Mouse (Mus musculus) ovary, postnatal 10 days (tissue): ENCODE results near the gene Mospd3.

Experiments
- DNase-seq: peaks from one replicate; pipeline ENCODE4 v3.0.0; 2022; ENCODE audit warnings: low spot score

The Mospd3 gene

DNA sequence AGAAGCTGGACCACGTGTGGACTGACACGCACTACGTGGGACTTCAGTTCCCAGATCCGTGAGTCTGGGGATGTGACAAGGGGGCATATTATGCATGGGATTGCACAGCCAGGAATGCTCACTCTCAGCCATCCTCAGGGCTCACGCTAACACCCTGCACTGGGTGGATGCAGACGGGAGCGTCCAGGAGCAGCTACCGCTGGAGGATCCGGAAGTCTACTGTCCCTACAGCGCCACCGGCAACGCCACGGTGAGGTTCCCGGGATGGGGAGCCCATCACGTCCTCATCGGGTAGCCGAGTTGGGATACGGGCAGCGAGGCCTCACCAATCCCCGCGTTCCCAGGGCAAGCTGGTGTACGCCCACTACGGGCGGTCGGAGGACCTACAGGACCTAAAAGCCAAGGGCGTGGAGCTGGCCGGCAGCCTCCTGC lies 26.4 kb downstream of the Mospd3 start:
- DNase-seq: no peak

GRCm38 (mm10) chr5:137570691-137571586 lies 29.9 kb downstream of the Mospd3 start:
- no peak for DNase-seq

DNA sequence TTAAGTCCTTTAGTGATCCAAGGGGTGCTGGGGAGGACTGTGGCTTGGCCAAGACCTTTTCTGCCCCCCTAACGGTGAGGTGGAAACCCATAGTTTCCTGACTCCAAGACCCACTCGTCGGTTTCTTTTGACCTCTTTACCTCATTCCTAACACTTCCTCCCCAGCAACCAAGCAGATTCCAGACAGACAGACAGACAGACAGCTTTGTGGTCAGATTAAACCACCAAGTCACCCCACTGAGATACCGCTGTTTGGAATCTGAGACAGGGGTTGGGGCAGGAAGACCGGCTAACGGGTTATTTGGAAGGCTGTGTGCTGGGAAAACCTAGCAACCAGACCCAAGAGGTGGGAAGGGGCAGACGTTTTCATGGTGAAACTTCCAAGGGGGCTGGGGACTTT lies 30.7 kb downstream of the Mospd3 start:
- DNase-seq: no peak

DNA sequence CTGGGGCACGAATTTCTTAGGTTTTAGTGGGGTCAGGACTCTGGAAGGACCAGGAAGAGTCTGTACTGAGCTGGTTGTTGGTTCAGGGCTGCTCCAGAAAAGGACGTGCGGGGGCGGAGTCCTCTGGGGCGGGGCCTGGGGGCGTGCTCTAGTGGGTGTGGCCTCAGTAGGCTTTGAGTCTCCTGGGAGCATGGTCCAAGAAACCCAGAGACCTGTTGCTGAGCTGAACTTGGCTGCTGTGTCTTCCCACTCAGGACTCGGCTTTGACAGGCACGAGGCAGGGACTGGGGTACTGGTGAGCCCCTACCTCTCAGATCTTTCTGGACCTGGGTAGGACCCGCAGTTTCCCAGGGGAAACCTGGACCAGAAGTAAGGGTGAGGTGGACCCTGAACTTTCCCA lies 31.2 kb downstream of the Mospd3 start, which contains the start of gene Tfr2:
Gene Tfr2, plus strand, starts transcription at position 176 of the 400 bp plus-strand sequence.
- no peak for DNase-seq

DNA sequence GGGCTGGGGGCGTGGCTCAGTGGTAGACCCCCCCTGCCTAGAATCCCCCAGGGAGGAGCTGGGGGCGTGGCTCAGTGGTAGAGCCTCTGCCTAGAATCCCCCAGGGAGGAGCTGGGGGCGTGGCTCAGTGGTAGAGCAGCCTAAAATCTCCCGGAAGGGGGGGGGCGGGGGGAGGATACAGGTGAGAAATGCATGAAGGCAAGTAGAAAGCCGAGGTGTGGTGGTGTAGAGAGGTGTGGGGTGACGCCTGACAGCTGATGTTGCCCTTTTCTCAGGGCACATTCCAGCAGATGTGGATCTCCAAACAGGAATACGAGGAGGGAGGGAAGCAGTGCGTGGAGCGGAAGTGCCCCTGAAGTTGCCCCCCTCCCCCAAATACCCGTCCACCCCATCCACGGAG lies 31.8 kb downstream of the Mospd3 start:
- no peak for DNase-seq

GRCm38 (mm10) chr5:137568223-137568798 lies 32.5 kb downstream of the Mospd3 start:
- DNase-seq: no peak

DNA sequence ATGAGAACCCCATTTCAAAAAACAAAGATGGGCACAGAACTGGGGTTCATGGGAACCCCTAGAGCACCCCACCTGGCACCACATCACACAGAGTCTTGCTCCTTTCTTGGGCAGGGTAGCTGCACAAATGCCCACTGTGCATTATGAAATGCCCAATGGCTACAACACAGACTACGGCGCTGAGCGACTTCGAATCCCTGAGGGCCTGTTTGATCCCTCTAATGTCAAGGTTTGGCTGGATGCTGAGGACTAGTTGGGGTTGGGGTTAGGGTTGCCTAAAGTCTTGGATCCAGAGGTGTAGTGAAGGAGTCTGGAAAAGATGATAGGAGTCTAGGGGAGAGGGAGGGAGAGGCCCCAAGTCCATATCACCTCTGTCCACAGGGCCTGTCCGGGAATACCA lies 34.4 kb downstream of the Mospd3 start:
- DNase-seq: no peak

DNA sequence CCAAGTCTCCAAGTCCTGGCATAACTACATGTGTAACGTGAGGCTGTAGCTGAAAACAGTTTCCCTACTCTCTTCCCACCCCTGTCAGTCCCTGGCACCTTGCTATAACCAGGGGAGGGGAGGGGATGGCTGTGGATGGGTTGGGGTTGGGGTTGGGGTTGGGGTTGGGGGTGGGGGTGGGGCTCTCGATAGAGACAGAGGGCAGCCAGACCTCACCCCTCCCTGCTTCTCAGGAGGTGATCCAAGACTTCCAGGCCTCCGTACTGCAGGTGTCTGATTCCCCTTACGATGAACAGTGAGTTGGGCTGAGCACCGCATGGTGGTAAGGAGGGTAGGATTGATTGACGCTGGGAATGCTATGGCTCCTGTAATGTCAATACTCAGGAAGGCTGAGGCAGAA lies 35.1 kb downstream of the Mospd3 start:
- DNase-seq: no peak

- DNase-seq: no peak
Measured at GRCm38 (mm10) chr5:137562965-137563364, 37.9 kb downstream of the Mospd3 start.

DNA sequence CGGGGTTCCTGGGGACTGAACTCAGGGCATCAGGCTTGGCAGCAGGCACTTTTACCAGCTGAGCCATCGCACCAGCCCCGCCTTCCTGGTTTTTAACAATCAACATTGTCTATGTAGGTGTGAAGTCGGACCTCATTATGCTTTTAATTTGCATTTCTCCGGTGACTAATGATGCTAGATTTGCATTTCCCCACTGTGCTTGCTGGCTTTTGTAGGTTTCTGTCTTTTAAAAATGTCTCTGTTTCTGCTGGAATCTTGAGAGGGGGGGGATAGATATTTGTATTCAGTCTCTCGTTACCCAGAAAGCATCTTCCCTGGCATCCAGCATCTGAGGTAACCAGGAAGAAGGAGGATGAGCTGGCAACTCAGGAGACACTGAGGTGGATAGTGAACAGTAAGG lies 39.3 kb downstream of the Mospd3 start:
- no peak for DNase-seq

GRCm38 (mm10) chr5:137553898-137554297 lies 47.0 kb downstream of the Mospd3 start:
- no peak for DNase-seq

DNA sequence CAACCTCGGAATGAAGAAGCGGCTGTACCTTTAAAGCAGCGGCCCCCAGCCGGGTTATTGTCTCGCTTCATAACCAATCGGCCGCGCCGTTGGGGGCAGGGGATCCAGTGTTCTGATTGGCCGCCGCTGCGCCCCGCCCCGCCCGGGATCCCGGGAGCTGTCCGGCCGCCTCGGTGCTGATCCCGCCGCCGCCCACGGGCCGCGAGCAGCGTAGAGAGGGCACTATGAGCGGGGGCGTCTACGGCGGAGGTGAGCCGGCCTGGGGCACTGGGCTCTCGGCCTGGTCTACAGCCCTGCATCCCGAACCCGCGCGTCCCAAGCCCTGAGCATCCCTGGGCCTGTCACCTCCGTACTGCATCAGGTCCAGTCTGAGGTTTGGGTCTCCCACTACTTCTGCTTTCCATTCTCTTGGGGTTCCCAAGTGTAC lies 47.4 kb downstream of the Mospd3 start, which contains the start of gene Actl6b:
Gene Actl6b, plus strand, starts transcription at position 107 of the 427 bp plus-strand sequence.
- peak; percentile 78 for DNase-seq

DNA sequence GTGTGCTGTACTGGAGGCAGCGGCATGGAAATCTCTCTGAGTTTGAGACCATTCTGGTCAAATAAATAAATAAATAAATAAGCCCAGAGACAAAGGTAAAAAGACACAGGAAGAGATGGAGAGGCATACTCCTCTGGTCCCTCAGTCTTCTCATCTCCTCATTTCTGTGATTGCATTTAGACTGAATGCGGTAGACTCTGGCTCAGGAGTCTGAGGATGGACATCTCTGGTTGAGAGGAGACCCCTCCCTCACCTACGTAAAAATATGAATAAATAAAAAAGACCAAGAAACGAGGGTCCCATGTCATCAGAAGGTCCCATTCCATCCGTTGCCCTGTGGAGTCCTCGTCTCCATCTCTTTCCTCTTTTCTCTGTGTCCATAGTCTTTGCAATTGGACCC lies 47.9 kb downstream of the Mospd3 start:
- no peak for DNase-seq

DNA sequence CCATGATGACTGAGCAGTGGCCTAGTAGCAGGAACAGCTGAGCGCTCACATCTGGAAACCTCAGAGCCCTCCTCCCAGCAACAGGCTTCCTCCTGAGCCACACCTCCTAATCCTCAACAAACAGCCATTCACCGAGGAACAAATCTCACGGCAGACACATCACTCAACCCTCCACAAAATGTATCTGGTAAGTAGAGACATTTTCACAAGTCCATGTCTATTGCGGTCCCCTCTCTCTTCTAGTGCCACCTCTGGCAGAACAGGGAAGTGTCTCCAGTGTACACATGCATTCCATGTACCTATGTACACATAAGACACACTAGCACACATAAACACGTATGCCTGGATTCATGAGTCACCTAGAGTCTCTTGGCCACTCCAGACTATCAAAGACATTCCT lies 49.7 kb downstream of the Mospd3 start:
- DNase-seq: no peak

DNA sequence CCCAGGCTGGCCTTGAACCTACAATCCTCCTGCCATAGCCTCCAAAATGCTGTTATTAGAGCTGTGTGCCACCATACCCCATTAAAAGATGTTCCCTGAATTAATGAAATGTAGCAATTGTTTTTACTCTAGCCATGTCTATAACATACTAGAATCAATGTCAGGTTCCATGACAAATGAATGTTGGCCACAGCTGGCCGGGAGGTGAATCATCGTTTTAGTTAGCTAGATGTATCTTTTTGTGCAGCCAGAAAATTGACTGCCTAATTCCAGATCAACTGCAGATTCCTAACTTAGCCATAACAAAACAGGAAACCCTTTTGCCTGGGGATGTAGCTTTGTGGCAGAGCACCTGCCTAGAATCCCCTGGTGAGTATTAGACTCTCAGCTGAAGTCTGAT lies 51.0 kb downstream of the Mospd3 start:
- DNase-seq: no peak
